8 mouse cellular contexts compared by ENCODE assay signal in genomic region chr19:6277661-6278438, GRCm38 (mm10). TPM values are rescaled to one million over a fixed set of nuclear protein-coding genes. Genes with fewer than 3 reads are reported as not detected.
A peak's percentile ranks its signal among the peaks of the same experiment; 100 is the strongest.
DNase-seq lines count a peak whose midpoint lies in the region; ATAC-seq and TF ChIP-seq lines count a peak whose summit lies in the region.

No protein-coding gene starts in this region.

- no peak for ATAC-seq in limb, embryonic 11.5 days (ENCODE audit: insufficient number of reproducible peaks, low FRiP score, low TSS enrichment, low read depth)
- no peak for ATAC-seq in midbrain, embryonic 12.5 days (ENCODE audit: low FRiP score, low read depth)
- ATAC-seq in stomach, postnatal 0 days (ENCODE audit: low FRiP score, low TSS enrichment) = peak; percentile 82

- H3K4me1 ChIP-seq in erythroblast, embryonic 14.5 days (ENCODE audit: control insufficient read depth) = peaks cover 85% of the 10 kb centered on the region
- peaks cover 20% of the 10 kb centered on the region for H3K4me1 ChIP-seq in limb, embryonic 11.5 days (ENCODE audit: control insufficient read depth, insufficient read depth, low read length)
- peaks cover 37% of the 10 kb centered on the region for H3K4me1 ChIP-seq in midbrain, embryonic 12.5 days
- peaks cover 9% of the 10 kb centered on the region for H3K4me1 ChIP-seq in stomach, postnatal 0 days (replicated peaks; ENCODE audit: control insufficient read depth, insufficient read depth)

- TF ChIP-seq CTCF in stomach, postnatal 0 days (IDR thresholded peaks at IDR 0.05; ENCODE audit: low read depth) = no peak; the same call in 1 of the 2 replicates

- H3K36me3 ChIP-seq in erythroblast, embryonic 14.5 days (ENCODE audit: control insufficient read depth) = peaks cover 48% of the 10 kb centered on the region
- H3K36me3 ChIP-seq in limb, embryonic 11.5 days (ENCODE audit: control insufficient read depth, insufficient read depth, low read length) = peaks cover 7% of the 10 kb centered on the region; the same call in 1 of the 2 replicates
- peaks cover 31% of the 10 kb centered on the region for H3K36me3 ChIP-seq in midbrain, embryonic 12.5 days
- H3K36me3 ChIP-seq in stomach, postnatal 0 days (ENCODE audit: control insufficient read depth, insufficient read depth, low read length) = 0 out of 2 replicates have a peak, but pooled peaks cover 3% of the 10 kb centered on the region

- no peaks in the 10 kb centered on the region for H3K27me3 ChIP-seq in erythroblast, embryonic 14.5 days (ENCODE audit: control insufficient read depth)
- no peaks in the 10 kb centered on the region for H3K27me3 ChIP-seq in limb, embryonic 11.5 days (ENCODE audit: control insufficient read depth, insufficient read depth, low read length)
- H3K27me3 ChIP-seq in midbrain, embryonic 12.5 days = no peaks in the 10 kb centered on the region
- H3K27me3 ChIP-seq in stomach, postnatal 0 days (ENCODE audit: control insufficient read depth, insufficient read depth, low read length) = no peaks in the 10 kb centered on the region

- H3K4me3 ChIP-seq in erythroblast, embryonic 14.5 days (replicated peaks) = peak overlapping the region; percentile 74
- H3K4me3 ChIP-seq in limb, embryonic 11.5 days (ENCODE audit: low read depth, low read length) = peak overlapping the region; percentile 88
- peak overlapping the region; percentile 82 for H3K4me3 ChIP-seq in midbrain, embryonic 12.5 days
- peak overlapping the region; percentile 79 for H3K4me3 ChIP-seq in stomach, postnatal 0 days (ENCODE audit: low read depth, low read length)

- intact Hi-C loops in heart, postnatal 10 days (cut with DNase I) = no loop called here

- no peaks in the 10 kb centered on the region for H3K9me3 ChIP-seq in erythroblast, embryonic 14.5 days (ENCODE audit: control insufficient read depth, low read length)
- no peaks in the 10 kb centered on the region for H3K9me3 ChIP-seq in limb, embryonic 11.5 days (ENCODE audit: control insufficient read depth, low read length)
- H3K9me3 ChIP-seq in midbrain, embryonic 12.5 days = no peaks in the 10 kb centered on the region
- H3K9me3 ChIP-seq in stomach, postnatal 0 days (ENCODE audit: control insufficient read depth, low read length) = no peaks in the 10 kb centered on the region

- no peak overlapping the region for H3K27ac ChIP-seq in limb, embryonic 11.5 days (replicated peaks; ENCODE audit: low read depth, low read length)
- H3K27ac ChIP-seq in midbrain, embryonic 12.5 days (replicated peaks) = no peak overlapping the region
- peak overlapping the region; percentile 94 for H3K27ac ChIP-seq in stomach, postnatal 0 days (replicated peaks)

- 7% methylated on average over 10 of the region's 10 CpGs for WGBS in limb, embryonic 11.5 days
- 10% methylated on average over 10 of the region's 10 CpGs for WGBS in midbrain, embryonic 12.5 days
- 2% methylated on average over 10 of the region's 10 CpGs for WGBS in stomach, postnatal 0 days

- H3K4me2 ChIP-seq in limb, embryonic 11.5 days (ENCODE audit: low read depth, severe bottlenecking) = peak overlapping the region; percentile 61
- peak overlapping the region; percentile 95 for H3K4me2 ChIP-seq in midbrain, embryonic 12.5 days (replicated peaks)
- peak overlapping the region; percentile 91 for H3K4me2 ChIP-seq in stomach, postnatal 0 days (replicated peaks; ENCODE audit: low read depth)

- peak overlapping the region; percentile 83 for H3K9ac ChIP-seq in limb, embryonic 11.5 days (ENCODE audit: low read length)
- H3K9ac ChIP-seq in midbrain, embryonic 12.5 days (replicated peaks) = peak overlapping the region; percentile 88
- peak overlapping the region; percentile 83 for H3K9ac ChIP-seq in stomach, postnatal 0 days (ENCODE audit: low read length)

- TF ChIP-seq EP300 in stomach, postnatal 0 days (optimal IDR thresholded peaks at IDR 0.05) = no peak

- peak; percentile 82 for DNase-seq in 416B (ENCODE audit: low read depth)
- DNase-seq in adrenal gland, adult 18-20 months (ENCODE audit: low spot score in 2 of 2) = peak; percentile 59 to 63
- peak; percentile 87 to 89 for DNase-seq in heart, postnatal 10 days
- DNase-seq in limb, embryonic 11.5 days (ENCODE audit: low spot score) = peak; percentile 39
- DNase-seq in stomach, postnatal 0 days (ENCODE audit: low spot score) = peak; percentile 82
- no peak for DNase-seq in right cerebral cortex, postnatal 14 days

RNA-seq across cellular contexts. Expression of gene Ehd1, which starts 1.3 kb away (rescaled TPM):
- total RNA-seq in adrenal gland, adult 18-20 months (2021) = 100 to 1,000 TPM; 112 to 157 TPM
- polyA plus RNA-seq in erythroblast, embryonic 14.5 days (2012) = 31.6 and 32.9 TPM in 2 replicates
- total RNA-seq in heart, postnatal 10 days (2021) = 100 to 1,000 TPM; 129 to 181 TPM
- polyA plus RNA-seq in limb, embryonic 11.5 days (2014; fragmentation: Nextera tagmentation; extraction: Ambion mirVana) = 56.1 and 59.3 TPM in 2 replicates
- 90.8 and 96.9 TPM in 2 replicates for polyA plus RNA-seq in midbrain, embryonic 12.5 days (2016; fragmentation: Nextera tagmentation; extraction: Ambion mirVana)
- 62.0 and 63.8 TPM in 2 replicates for polyA plus RNA-seq in stomach, postnatal 0 days (2015; fragmentation: Nextera tagmentation; extraction: Ambion mirVana)

RNA-seq across cellular contexts. Expression of gene Cdc42bpg, which starts 28.4 kb away (rescaled TPM):
- total RNA-seq in adrenal gland, adult 18-20 months (2021) = 10 to 100 TPM; 15.1 to 19.3 TPM
- polyA plus RNA-seq in erythroblast, embryonic 14.5 days (2012) = 0.62 and 0.69 TPM in 2 replicates
- total RNA-seq in heart, postnatal 10 days (2021) = 1 to 10 TPM; 9.6 to 9.9 TPM
- polyA plus RNA-seq in limb, embryonic 11.5 days (2014; fragmentation: Nextera tagmentation; extraction: Ambion mirVana) = 0.54 and 0.69 TPM in 2 replicates
- 0.29 and 0.37 TPM in 2 replicates for polyA plus RNA-seq in midbrain, embryonic 12.5 days (2016; fragmentation: Nextera tagmentation; extraction: Ambion mirVana)
- 1.3 and 1.9 TPM in 2 replicates for polyA plus RNA-seq in stomach, postnatal 0 days (2015; fragmentation: Nextera tagmentation; extraction: Ambion mirVana)

RNA-seq across cellular contexts. Expression of gene Atg2a, which starts 36.4 kb away (rescaled TPM):
- total RNA-seq in adrenal gland, adult 18-20 months (2021) = 10 to 100 TPM; 26.4 to 37.1 TPM
- 5.6 and 6.0 TPM in 2 replicates for polyA plus RNA-seq in erythroblast, embryonic 14.5 days (2012)
- 10 to 100 TPM; 17.7 to 19.0 TPM for total RNA-seq in heart, postnatal 10 days (2021)
- 8.9 and 10.5 TPM in 2 replicates for polyA plus RNA-seq in limb, embryonic 11.5 days (2014; fragmentation: Nextera tagmentation; extraction: Ambion mirVana)
- polyA plus RNA-seq in midbrain, embryonic 12.5 days (2016; fragmentation: Nextera tagmentation; extraction: Ambion mirVana) = 13.6 and 14.2 TPM in 2 replicates
- polyA plus RNA-seq in stomach, postnatal 0 days (2015; fragmentation: Nextera tagmentation; extraction: Ambion mirVana) = 4.8 and 6.0 TPM in 2 replicates

RNA-seq across cellular contexts. Expression of gene Ppp2r5b, which starts 42.2 kb away (rescaled TPM):
- total RNA-seq in adrenal gland, adult 18-20 months (2021) = 100 to 1,000 TPM in 1 of 2 experiments, 10 to 100 TPM in 1; 97.0 to 115 TPM
- 2.8 and 3.0 TPM in 2 replicates for polyA plus RNA-seq in erythroblast, embryonic 14.5 days (2012)
- total RNA-seq in heart, postnatal 10 days (2021) = 10 to 100 TPM; 30.7 to 31.7 TPM
- polyA plus RNA-seq in limb, embryonic 11.5 days (2014; fragmentation: Nextera tagmentation; extraction: Ambion mirVana) = 18.6 and 19.2 TPM in 2 replicates
- 61.3 and 66.1 TPM in 2 replicates for polyA plus RNA-seq in midbrain, embryonic 12.5 days (2016; fragmentation: Nextera tagmentation; extraction: Ambion mirVana)
- 14.7 and 15.0 TPM in 2 replicates for polyA plus RNA-seq in stomach, postnatal 0 days (2015; fragmentation: Nextera tagmentation; extraction: Ambion mirVana)

RNA-seq across cellular contexts. Expression of gene Gpha2, which starts 51.7 kb away (rescaled TPM):
- 10 to 100 TPM; 21.9 to 24.2 TPM for total RNA-seq in adrenal gland, adult 18-20 months (2021)
- polyA plus RNA-seq in erythroblast, embryonic 14.5 days (2012) = not detected in 2 replicates
- not detected for total RNA-seq in heart, postnatal 10 days (2021)
- 2.0 and 2.4 TPM in 2 replicates for polyA plus RNA-seq in limb, embryonic 11.5 days (2014; fragmentation: Nextera tagmentation; extraction: Ambion mirVana)
- 0.74 TPM in 1 of 2 replicates, not detected in the other for polyA plus RNA-seq in midbrain, embryonic 12.5 days (2016; fragmentation: Nextera tagmentation; extraction: Ambion mirVana)
- polyA plus RNA-seq in stomach, postnatal 0 days (2015; fragmentation: Nextera tagmentation; extraction: Ambion mirVana) = 0.17 and 0.46 TPM in 2 replicates
